ENCODE assay signal across 10 mouse cellular contexts in the genomic region with DNA sequence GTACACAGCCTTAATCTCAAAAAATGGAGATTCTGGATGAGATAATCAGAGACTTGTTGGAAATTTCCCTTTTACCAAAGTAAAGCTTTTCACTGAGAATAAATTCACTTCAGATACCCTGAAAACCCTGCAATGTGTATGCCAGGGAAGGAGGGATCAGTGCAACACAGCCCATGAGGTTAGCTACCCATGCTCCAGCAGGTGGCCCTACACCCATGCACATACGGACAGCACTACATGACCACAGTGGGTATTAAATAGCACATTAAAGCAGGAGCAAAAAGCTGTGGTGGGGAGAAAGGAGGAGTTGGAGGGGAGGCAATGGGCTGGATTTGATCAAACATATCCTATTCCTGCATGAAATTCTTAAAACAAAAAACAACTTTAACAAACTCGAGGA. TPM values are rescaled to one million over a fixed set of nuclear protein-coding genes. Genes with fewer than 3 reads are reported as not detected.
DNase-seq lines count a peak whose midpoint lies in the region; ATAC-seq and TF ChIP-seq lines count a peak whose summit lies in the region.
"Had no signal": no experiment of that assay in that cellular context is flagged by ENCODE, and none has a peak within 500 bp of the region (broad histone marks: within the 10 kb centered on the region; RNA-seq: fewer than 3 reads in every experiment).

No protein-coding gene starts in this region.

- H3K4me3 ChIP-seq in embryonic facial prominence, embryonic 14.5 days (ENCODE audit: low read depth, low read length): no peak overlapping the region
- no peak overlapping the region for H3K4me3 ChIP-seq in embryonic facial prominence, embryonic 10.5 days
- H3K4me3 ChIP-seq in kidney, adult 2 months (ENCODE audit: insufficient read depth, low read depth, low read length): no peak overlapping the region
- H3K4me3 ChIP-seq in midbrain, embryonic 15.5 days: no peak overlapping the region
- H3K4me3 ChIP-seq in midbrain, embryonic 14.5 days (replicated peaks; ENCODE audit: low read depth, low read length): no peak overlapping the region
- H3K4me3 ChIP-seq: erythroblast, embryonic 14.5 days had no signal

- H3K4me1 ChIP-seq in embryonic facial prominence, embryonic 14.5 days (ENCODE audit: control insufficient read depth, insufficient read depth, low read length): no peaks in the 10 kb centered on the region
- H3K4me1 ChIP-seq in embryonic facial prominence, embryonic 10.5 days: no peaks in the 10 kb centered on the region
- H3K4me1 ChIP-seq in kidney, adult 2 months (ENCODE audit: control insufficient read depth, insufficient read depth, low read length): peaks cover 9% of the 10 kb centered on the region; the same call in 1 of the 2 replicates
- H3K4me1 ChIP-seq in midbrain, embryonic 15.5 days: no peaks in the 10 kb centered on the region
- H3K4me1 ChIP-seq in midbrain, embryonic 14.5 days (ENCODE audit: control insufficient read depth, insufficient read depth, low read length): no peaks in the 10 kb centered on the region

- DNase-seq in embryonic facial prominence, embryonic 14.5 days (ENCODE audit: low spot score): peak; percentile 19
- no peak for DNase-seq in embryonic facial prominence, embryonic 10.5 days (ENCODE audit: low spot score)
- DNase-seq in kidney, adult 2 months: peak; percentile 21
- no peak for DNase-seq in kidney, postnatal 14 days
- DNase-seq in midbrain, embryonic 14.5 days: no peak
- DNase-seq in ovary, postnatal 14 days (ENCODE audit: low spot score): no peak
- DNase-seq: gastrocnemius, postnatal 14 days had no signal

- no peak for TF ChIP-seq POLR2A in kidney, adult 2 months (IDR thresholded peaks at IDR 0.05; ENCODE audit: low read depth, low read length)

- no peak for ATAC-seq in embryonic facial prominence, embryonic 14.5 days (ENCODE audit: low read depth)
- 0 out of 2 replicates have a peak, but pooled peaks have one; percentile 50 for ATAC-seq in midbrain, embryonic 15.5 days (replicated peaks)
- no peak for ATAC-seq in midbrain, embryonic 14.5 days (ENCODE audit: low FRiP score, low TSS enrichment)
- ATAC-seq in megakaryocyte progenitor cell, adult 5-6 weeks (replicated peaks; ENCODE audit: poor library complexity): peak; percentile 48; the same call in 1 of the 2 replicates

- H3K27ac ChIP-seq in embryonic facial prominence, embryonic 14.5 days (replicated peaks; ENCODE audit: low read depth, low read length): no peak overlapping the region
- H3K27ac ChIP-seq in embryonic facial prominence, embryonic 10.5 days (replicated peaks): no peak overlapping the region
- no peak overlapping the region for H3K27ac ChIP-seq in kidney, adult 2 months (ENCODE audit: insufficient read depth, low read depth, low read length)
- H3K27ac ChIP-seq in midbrain, embryonic 15.5 days: no peak overlapping the region
- no peak overlapping the region for H3K27ac ChIP-seq in midbrain, embryonic 14.5 days (replicated peaks; ENCODE audit: low read depth, low read length)

- H3K27me3 ChIP-seq in embryonic facial prominence, embryonic 14.5 days (replicated peaks; ENCODE audit: control insufficient read depth, insufficient read depth, low read length): no peaks in the 10 kb centered on the region
- no peaks in the 10 kb centered on the region for H3K27me3 ChIP-seq in embryonic facial prominence, embryonic 10.5 days (replicated peaks; ENCODE audit: low read depth, poor library complexity, severe bottlenecking)
- H3K27me3 ChIP-seq in kidney, adult 2 months (replicated peaks; ENCODE audit: control insufficient read depth, insufficient read depth, low read length): no peaks in the 10 kb centered on the region
- no peaks in the 10 kb centered on the region for H3K27me3 ChIP-seq in midbrain, embryonic 15.5 days (replicated peaks)
- no peaks in the 10 kb centered on the region for H3K27me3 ChIP-seq in midbrain, embryonic 14.5 days (ENCODE audit: control insufficient read depth, insufficient read depth, low read length)

- no peak overlapping the region for H3K4me2 ChIP-seq in embryonic facial prominence, embryonic 14.5 days (ENCODE audit: low read depth, low read length)
- no peak overlapping the region for H3K4me2 ChIP-seq in midbrain, embryonic 15.5 days
- no peak overlapping the region for H3K4me2 ChIP-seq in midbrain, embryonic 14.5 days (ENCODE audit: low read length)

- 48% methylated on average over 2 of the region's 2 CpGs for WGBS in embryonic facial prominence, embryonic 14.5 days
- WGBS in embryonic facial prominence, embryonic 10.5 days: 75% methylated on average over 2 of the region's 2 CpGs
- 59% methylated on average over 2 of the region's 2 CpGs for WGBS in kidney, adult 2 months
- 78% methylated on average over 2 of the region's 2 CpGs for WGBS in midbrain, embryonic 15.5 days
- WGBS in midbrain, embryonic 14.5 days: 74% methylated on average over 2 of the region's 2 CpGs

- peaks cover 44% of the 10 kb centered on the region for H3K36me3 ChIP-seq in embryonic facial prominence, embryonic 14.5 days (ENCODE audit: control insufficient read depth, insufficient read depth, low read length)
- peaks cover 42% of the 10 kb centered on the region for H3K36me3 ChIP-seq in embryonic facial prominence, embryonic 10.5 days (replicated peaks)
- no peaks in the 10 kb centered on the region for H3K36me3 ChIP-seq in kidney, adult 2 months (ENCODE audit: control insufficient read depth, insufficient read depth, low read length)
- no peaks in the 10 kb centered on the region; the same call in 1 of the 2 replicates for H3K36me3 ChIP-seq in midbrain, embryonic 15.5 days (replicated peaks)
- peaks cover 28% of the 10 kb centered on the region for H3K36me3 ChIP-seq in midbrain, embryonic 14.5 days (ENCODE audit: control insufficient read depth, insufficient read depth, low read length)

- H3K9ac ChIP-seq in embryonic facial prominence, embryonic 14.5 days (ENCODE audit: low read depth, low read length): no peak overlapping the region
- H3K9ac ChIP-seq in midbrain, embryonic 15.5 days: no peak overlapping the region
- no peak overlapping the region for H3K9ac ChIP-seq in midbrain, embryonic 14.5 days (replicated peaks; ENCODE audit: low read length)

- TF ChIP-seq CTCF in kidney, adult 2 months (conservative IDR thresholded peaks at IDR 0.05; ENCODE audit: insufficient read depth, insufficient read length, low read depth, low read length): peak; percentile 56

- no peaks in the 10 kb centered on the region for H3K9me3 ChIP-seq in embryonic facial prominence, embryonic 14.5 days (ENCODE audit: control insufficient read depth, low read length)
- no peaks in the 10 kb centered on the region for H3K9me3 ChIP-seq in embryonic facial prominence, embryonic 10.5 days
- no peaks in the 10 kb centered on the region for H3K9me3 ChIP-seq in midbrain, embryonic 15.5 days
- H3K9me3 ChIP-seq in midbrain, embryonic 14.5 days (ENCODE audit: control insufficient read depth, low read length): no peaks in the 10 kb centered on the region

RNA-seq across cellular contexts. Expression of a gene that starts 12.3 kb away (rescaled TPM):
- 32.5 and 33.7 TPM in 2 replicates for polyA plus RNA-seq in embryonic facial prominence, embryonic 14.5 days (2014; fragmentation: Nextera tagmentation; extraction: Ambion mirVana)
- polyA plus RNA-seq in embryonic facial prominence, embryonic 10.5 days (2016; fragmentation: Nextera tagmentation; extraction: Ambion mirVana): 29.5 and 31.7 TPM in 2 replicates
- 19.4 and 21.5 TPM in 2 replicates for polyA plus RNA-seq in kidney, adult 2 months (2012; rRNA removed)
- polyA plus RNA-seq in midbrain, embryonic 15.5 days (2015; fragmentation: Nextera tagmentation; extraction: Ambion mirVana): 26.7 and 30.3 TPM in 2 replicates
- 20.0 and 23.0 TPM in 2 replicates for polyA plus RNA-seq in midbrain, embryonic 14.5 days (2014; fragmentation: Nextera tagmentation; extraction: Ambion mirVana)
- 22.8 and 30.2 TPM in 2 replicates for total RNA-seq in megakaryocyte progenitor cell, adult 5-6 weeks (2015)
- total RNA-seq in megakaryocyte progenitor cell, adult 5-6 weeks (2017): 15.1 and 20.3 TPM in 2 replicates

Comparison
In these comparisons a context has a peak if more than half of its experiments do, and no peak if none do; other contexts are left out.
1. ATAC-seq: peak in midbrain, embryonic 15.5 days (single experiment) and megakaryocyte progenitor cell, adult 5-6 weeks (single experiment); none in embryonic facial prominence, embryonic 14.5 days (single experiment) and midbrain, embryonic 14.5 days (single experiment).
2. DNase-seq: peak in embryonic facial prominence, embryonic 14.5 days (single experiment) and kidney, adult 2 months (single experiment); none in embryonic facial prominence, embryonic 10.5 days (single experiment), kidney, postnatal 14 days (single experiment), midbrain, embryonic 14.5 days (single experiment) and ovary, postnatal 14 days (single experiment).